Mouse (Mus musculus): ENCODE measurements around the gene 1190002N15Rik. TPM values are rescaled to one million over a fixed set of nuclear protein-coding genes. Genes with fewer than 3 reads are reported as not detected.

Gene 1190002N15Rik
- total RNA-seq, 2 experiments from 2014 or later, result 19.6 to 20.7 TPM

Other genes starting within 250 kb of the 1190002N15Rik start
- 10 to 100 TPM; 11.0 to 11.9 TPM for gene Slc9a9, start 131.8 kb upstream of the 1190002N15Rik start, total RNA-seq (2021)

All from left cerebral cortex, postnatal 4 days (tissue).